Mouse (Mus musculus) cerebellum, adult 2 months (tissue): ENCODE measurements around the gene Gm28230. TPM values are rescaled to one million over a fixed set of nuclear protein-coding genes. Genes with fewer than 3 reads are reported as not detected.

Source experiments
- DNase-seq, 2 experiments: peaks; one replicate each; pipeline ENCODE4 v3.0.0; 2021
- H3K27ac ChIP-seq: fragments of 200-500 bp; 2 replicates; pipeline ENCODE4 v1.5.1; 2012; ENCODE audit warnings: low read length, control low read depth, inconsistent platforms; ENCODE audit not compliant: insufficient read depth
- H3K27me3 ChIP-seq: fragments of 200-500 bp; 2 replicates; pipeline ENCODE4 v1.6.1; 2012; ENCODE audit warnings: inconsistent platforms, mild to moderate bottlenecking, low read length, moderate library complexity; ENCODE audit not compliant: control insufficient read depth, insufficient read depth
- H3K4me1 ChIP-seq: fragments of 200-500 bp; 2 replicates; pipeline ENCODE4 v1.6.1; 2011; ENCODE audit warnings: low read length; ENCODE audit not compliant: control insufficient read depth, insufficient read depth
- H3K4me3 ChIP-seq: fragments of 200-500 bp; replicated peaks from 2 replicates; pipeline ENCODE3; 2011; ENCODE audit warnings: mild to moderate bottlenecking, low read depth, low read length, control low read depth; ENCODE audit not compliant: insufficient read depth
- CTCF ChIP-seq: fragments of 200-500 bp; IDR thresholded peaks from 2 replicates; pipeline ENCODE4 v1.5.1; 2011; ENCODE audit warnings: low read depth, mild to moderate bottlenecking, control low read depth, low read length, moderate library complexity, borderline replicate concordance; ENCODE audit not compliant: insufficient read depth
- POLR2A ChIP-seq: fragments of 200-500 bp; IDR thresholded peaks from 2 replicates; pipeline ENCODE4 v1.6.1; 2011; ENCODE audit warnings: low read length, control low read depth, borderline replicate concordance; ENCODE audit not compliant: insufficient read depth
- WGBS: fragments of 180-500 bp; shearing (Covaris S2); methylation state at CpG from one replicate; pipeline ENCODE4 v1.1.7; 2018; 5-methylcytosine and 5-hydroxymethylcytosine counted together
- polyA plus RNA-seq: library from polyadenylated mRNA; depleted of rRNA; stranded (reverse); fragments of >200 nt; gene quantifications from 2 replicates; pipeline ENCODE4 v1.2.3, GENCODE M21; 2012; rRNA removed

Gene Gm28230
- 0.16 and 0.22 TPM in 2 replicates for polyA plus RNA-seq

- TF ChIP-seq CTCF: no peak
- TF ChIP-seq POLR2A: no peak
- 1% methylated on average over 5 of the region's 5 CpGs for WGBS
- Histone ChIP-seq H3K4me1 (no peaks in the 10 kb centered on the region; the same call in 1 of the 2 replicates), H3K4me3 (no peak within 1 kb of the TSS), H3K27me3 (peaks cover 11% of the 10 kb centered on the region; the same call in 1 of the 2 replicates), H3K27ac (no peak within 1 kb of the TSS)
- no peak for DNase-seq
Measured at GRCm38 (mm10) chr2:74726551-74726950, at the start of gene Gm28230. Gene Gm28230 (plus strand): TSS chr2:74726728.

- DNase-seq: no peak
- no peak overlapping the region for H3K4me3 ChIP-seq
- WGBS: 11% methylated on average over 2 of the region's 2 CpGs
- no peaks in the 10 kb centered on the region for H3K4me1 ChIP-seq
- H3K27ac ChIP-seq: no peak overlapping the region
- TF ChIP-seq CTCF: no peak
- no peak for TF ChIP-seq POLR2A
- peaks cover 8% of the 10 kb centered on the region; the same call in 1 of the 2 replicates for H3K27me3 ChIP-seq
Measured at GRCm38 (mm10) chr2:74677106-74677505, 49.4 kb upstream of the Gm28230 start.

DNA sequence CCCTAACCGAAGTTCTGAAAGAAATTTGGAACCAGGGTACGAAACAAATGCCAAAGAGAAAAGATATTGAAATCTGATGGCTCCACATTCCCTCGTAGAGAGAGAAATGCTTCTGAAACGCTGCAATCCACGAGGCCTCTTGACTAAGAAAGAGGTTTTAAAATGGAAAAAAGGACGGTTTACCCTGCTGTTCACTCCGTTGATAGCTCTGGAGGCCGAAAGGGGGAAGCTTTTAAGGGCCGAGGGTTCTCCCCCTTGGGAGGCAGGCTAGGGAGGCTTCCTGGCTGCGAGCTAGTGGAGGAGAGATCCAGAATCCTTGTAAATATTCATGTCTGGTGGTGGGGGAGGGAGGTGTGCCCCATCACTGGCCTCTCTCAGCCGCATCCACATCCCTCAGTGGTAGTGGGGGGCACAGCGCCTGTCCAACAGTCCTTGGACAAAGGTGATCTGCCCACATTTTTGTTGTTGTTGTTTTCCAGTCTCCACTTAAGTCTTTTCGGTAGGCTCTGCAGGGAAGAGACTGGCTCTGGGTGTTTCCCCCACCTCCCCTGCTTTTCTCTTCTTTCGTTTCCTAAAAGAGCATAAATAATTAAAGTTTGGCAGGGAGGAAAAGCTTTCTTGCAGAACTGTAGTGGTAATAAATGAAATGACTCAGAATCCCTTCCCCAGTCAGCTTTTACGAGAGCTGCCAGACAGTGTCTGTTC, 47.5 kb upstream of the Gm28230 start, which contains the start of gene Hoxd11:
Hoxd11 (plus strand) TSS at position 667 of the 705 bp plus-strand sequence.
- no peak within 1 kb of the TSS for H3K4me3 ChIP-seq
- no peak for DNase-seq
- TF ChIP-seq CTCF (no peak), POLR2A (no peak)
- H3K27ac ChIP-seq: no peak within 1 kb of the TSS
- peaks cover 16% of the 10 kb centered on the region; the same call in 1 of the 2 replicates for H3K27me3 ChIP-seq
- H3K4me1 ChIP-seq: no peaks in the 10 kb centered on the region
- WGBS: 2% methylated on average over 15 of the region's 15 CpGs

DNA sequence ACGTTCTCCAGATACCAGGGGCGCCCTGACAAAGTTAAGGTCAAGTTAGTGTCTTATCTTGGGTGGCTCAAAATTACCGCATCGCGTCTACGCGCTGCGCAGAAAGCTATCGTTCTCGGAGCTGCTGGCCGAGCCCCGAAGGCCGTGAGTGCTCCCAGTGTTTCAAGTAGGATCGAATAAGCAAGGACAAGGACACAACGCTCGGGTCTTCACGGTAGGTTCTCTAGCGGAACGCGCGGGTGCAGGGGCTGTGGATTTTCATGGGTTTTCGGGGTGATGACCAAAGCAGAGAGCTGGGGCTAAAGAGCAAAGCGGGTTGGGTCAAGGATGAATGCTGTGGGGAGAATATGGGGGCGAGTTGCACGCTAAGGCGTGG, 46.9 kb upstream of the Gm28230 start:
- Histone ChIP-seq H3K27ac (no peak overlapping the region), H3K4me3 (no peak overlapping the region), H3K4me1 (no peaks in the 10 kb centered on the region), H3K27me3 (peaks cover 17% of the 10 kb centered on the region; the same call in 1 of the 2 replicates)
- DNase-seq: no peak
- 3% methylated on average over 26 of the region's 26 CpGs for WGBS
- TF ChIP-seq POLR2A (no peak), CTCF (no peak)

GRCm38 (mm10) chr2:74679980-74680379, 46.5 kb upstream of the Gm28230 start:
- Histone ChIP-seq H3K4me1 (no peaks in the 10 kb centered on the region), H3K27ac (no peak overlapping the region), H3K27me3 (peaks cover 17% of the 10 kb centered on the region; the same call in 1 of the 2 replicates), H3K4me3 (no peak overlapping the region)
- 2% methylated on average over 23 of the region's 23 CpGs for WGBS
- TF ChIP-seq CTCF (no peak), POLR2A (no peak)
- DNase-seq: no peak

DNA sequence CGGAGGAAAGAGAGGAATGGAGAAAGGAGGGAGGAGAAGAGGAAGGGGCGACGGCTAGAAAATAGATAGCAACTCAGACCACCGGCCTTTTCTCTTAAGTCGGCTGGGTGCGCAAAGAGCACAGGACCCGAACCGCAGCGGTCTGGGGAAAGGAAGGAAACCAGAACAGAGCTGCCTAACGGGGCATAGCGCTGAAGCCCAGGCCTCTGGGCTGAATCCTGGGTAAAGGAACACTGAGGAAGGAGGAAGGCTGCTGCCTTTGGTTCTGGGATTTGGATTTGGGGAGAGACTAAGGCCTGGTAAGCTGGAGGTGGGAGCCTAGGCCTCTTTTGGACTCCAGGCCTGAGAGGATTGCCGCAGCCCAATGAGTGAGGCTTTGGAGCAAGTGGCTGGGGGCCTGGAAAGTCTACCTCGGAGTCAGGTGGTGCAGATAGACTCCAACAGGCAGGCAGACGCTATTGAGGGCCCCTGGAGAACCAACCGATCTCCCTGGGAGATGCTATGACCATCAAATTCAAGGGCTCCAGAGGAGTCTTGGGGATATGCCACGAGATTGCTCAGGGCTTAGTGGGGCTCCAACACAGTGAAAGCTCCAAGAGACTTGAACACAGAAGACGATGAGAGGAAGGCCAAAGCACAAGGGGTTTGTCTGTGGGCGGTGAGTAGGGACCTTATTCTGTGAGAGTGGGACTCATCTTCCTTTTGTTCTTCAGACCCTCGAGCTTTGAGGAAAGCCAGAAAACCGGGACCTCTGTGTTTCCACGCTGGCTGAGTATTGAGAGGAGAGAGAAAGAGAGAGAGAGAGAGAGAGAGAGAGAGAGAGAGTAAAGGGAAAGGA, 45.7 kb upstream of the Gm28230 start:
- 3% methylated on average over 21 of the region's 21 CpGs for WGBS
- no peaks in the 10 kb centered on the region for H3K4me1 ChIP-seq
- no peak overlapping the region for H3K4me3 ChIP-seq
- DNase-seq: no peak
- TF ChIP-seq POLR2A (no peak), CTCF (no peak)
- no peak overlapping the region for H3K27ac ChIP-seq
- H3K27me3 ChIP-seq: peaks cover 17% of the 10 kb centered on the region; the same call in 1 of the 2 replicates

- WGBS: 1% methylated on average over 78 of the region's 78 CpGs
- TF ChIP-seq CTCF: no peak
- no peak for TF ChIP-seq POLR2A
- DNase-seq: no peak
- H3K4me3 ChIP-seq: no peak overlapping the region
- peaks cover 15% of the 10 kb centered on the region; the same call in 1 of the 2 replicates for H3K27me3 ChIP-seq
- no peaks in the 10 kb centered on the region for H3K4me1 ChIP-seq
- H3K27ac ChIP-seq: no peak overlapping the region
Measured at GRCm38 (mm10) chr2:74681594-74682531, 44.7 kb upstream of the Gm28230 start.
